Mouse (Mus musculus) CH12.LX (cell line): ENCODE data around the gene Timp2. TPM values are rescaled to one million over a fixed set of nuclear protein-coding genes. Genes with fewer than 3 reads are reported as not detected.

Experiments used
- DNase-seq: peaks from one replicate; pipeline ENCODE4 v3.0.0-alpha.2; 2013; ENCODE audit errors: extremely low read depth
- H3K27ac ChIP-seq: 2 replicates; pipeline ENCODE4 v1.5.1; 2012; ENCODE audit warnings: low read depth, mild to moderate bottlenecking, control low read depth, moderate library complexity; ENCODE audit not compliant: insufficient read depth
- H3K27me3 ChIP-seq: replicated peaks from 2 replicates; pipeline ENCODE3; 2012; ENCODE audit warnings: inconsistent platforms
- H3K36me3 ChIP-seq, 2 experiments: replicated peaks in 1 of 2; 2 replicates each; pipeline versions ENCODE3 to v1.6.1; 2012; ENCODE audit warnings: inconsistent platforms in 1 of 2, low read length in 1 of 2, mild to moderate bottlenecking in 1 of 2, mixed read lengths in 1 of 2, moderate library complexity in 1 of 2; ENCODE audit not compliant: control insufficient read depth in 1 of 2, insufficient read depth in 1 of 2
- H3K4me1 ChIP-seq, 2 experiments: 2 replicates each; pipeline ENCODE4 v1.6.1; 2012; ENCODE audit warnings: inconsistent platforms in 1 of 2, moderate library complexity in 1 of 2; ENCODE audit not compliant: insufficient read depth in 2 of 2, control insufficient read depth in 1 of 2
- H3K4me2 ChIP-seq: 2 replicates; pipeline ENCODE4 v1.6.1; 2012; ENCODE audit warnings: low read depth, mild to moderate bottlenecking, control low read depth; ENCODE audit not compliant: poor library complexity, insufficient read depth, severe bottlenecking
- H3K4me3 ChIP-seq, 3 experiments: fragments of 150-350 bp in 1 of 3; sonication (generic) in 1 of 3; replicated peaks in 1 of 3; 2 replicates each; pipeline versions ENCODE3 to v1.5.1; 2011 to 2012; ENCODE audit warnings: low read depth in 2 of 3, low read length in 2 of 3, mild to moderate bottlenecking in 2 of 3, moderate library complexity in 2 of 3, control low read depth in 1 of 3, improper control_type of control experiment in 1 of 3, inconsistent platforms in 1 of 3, mixed read lengths in 1 of 3; ENCODE audit not compliant: poor library complexity in 1 of 3
- H3K79me2 ChIP-seq: replicated peaks from 2 replicates; pipeline ENCODE4 v1.6.1; 2012; ENCODE audit warnings: mild to moderate bottlenecking, moderate library complexity; ENCODE audit not compliant: control insufficient read depth, poor library complexity, insufficient read depth, severe bottlenecking; ENCODE audit errors: extremely low read depth
- H3K9ac ChIP-seq: 2 replicates; pipeline ENCODE4 v1.6.1; 2012; ENCODE audit warnings: low read depth, mild to moderate bottlenecking, control low read depth, moderate library complexity; ENCODE audit not compliant: insufficient read depth
- H3K9me3 ChIP-seq: replicated peaks from 2 replicates; pipeline ENCODE3; 2012; ENCODE audit warnings: low read length, inconsistent platforms, mixed read lengths
- CHD1 ChIP-seq: IDR thresholded peaks from 2 replicates; pipeline ENCODE4 v1.6.1; 2012; ENCODE audit warnings: low read depth, low read length, improper control_type of control experiment, inconsistent platforms
- EP300 ChIP-seq: IDR thresholded peaks from 2 replicates; pipeline ENCODE4 v1.6.1; 2011; ENCODE audit warnings: low read length, improper control_type of control experiment
- ETS1 ChIP-seq: conservative IDR thresholded peaks from 2 replicates; pipeline ENCODE4 v1.6.1; 2012; ENCODE audit warnings: low read depth, mild to moderate bottlenecking, inconsistent platforms, low read length, improper control_type of control experiment, moderate library complexity
- HCFC1 ChIP-seq: IDR thresholded peaks from 2 replicates; pipeline ENCODE4 v1.6.1; 2012; ENCODE audit warnings: low read depth, mild to moderate bottlenecking, inconsistent platforms, low read length, improper control_type of control experiment
- JUN ChIP-seq: IDR thresholded peaks from 2 replicates; pipeline ENCODE4 v1.6.1; 2011; ENCODE audit warnings: low read depth, mild to moderate bottlenecking, low read length, improper control_type of control experiment, moderate library complexity; ENCODE audit not compliant: insufficient read depth
- MAFK ChIP-seq: IDR thresholded peaks from 2 replicates; pipeline ENCODE4 v1.6.1; 2011; ENCODE audit warnings: low read length, improper control_type of control experiment; ENCODE audit not compliant: insufficient replicate concordance
- MAZ ChIP-seq: IDR thresholded peaks from 2 replicates; pipeline ENCODE4 v1.6.1; 2012; ENCODE audit warnings: low read depth, mild to moderate bottlenecking, inconsistent platforms, low read length, improper control_type of control experiment, moderate library complexity
- MXI1 ChIP-seq: IDR thresholded peaks from 2 replicates; pipeline ENCODE4 v1.6.1; 2011; ENCODE audit warnings: mild to moderate bottlenecking, low read depth, low read length, improper control_type of control experiment
- NELFE ChIP-seq: IDR thresholded peaks from 2 replicates; pipeline ENCODE4 v1.6.1; 2011; ENCODE audit warnings: low read depth, low read length, improper control_type of control experiment
- PAX5 ChIP-seq: IDR thresholded peaks from 2 replicates; pipeline ENCODE4 v1.6.1; 2012; ENCODE audit warnings: low read length, inconsistent platforms, mixed read lengths
- POLR2AphosphoS2 ChIP-seq: IDR thresholded peaks from 2 replicates; pipeline ENCODE4 v1.6.1; 2011; ENCODE audit warnings: low read depth, low read length, improper control_type of control experiment
- RAD21 ChIP-seq: IDR thresholded peaks from 2 replicates; pipeline ENCODE4 v1.6.1; 2011; ENCODE audit warnings: low read depth, mild to moderate bottlenecking, low read length, improper control_type of control experiment, moderate library complexity
- RCOR1 ChIP-seq: conservative IDR thresholded peaks from 2 replicates; pipeline ENCODE4 v1.6.1; 2012; ENCODE audit warnings: low read depth, mild to moderate bottlenecking, inconsistent platforms, low read length, improper control_type of control experiment
- SIN3A ChIP-seq: IDR thresholded peaks from 2 replicates; pipeline ENCODE4 v1.6.1; 2012; ENCODE audit warnings: low read length, improper control_type of control experiment, inconsistent platforms
- TBP ChIP-seq: conservative IDR thresholded peaks from 2 replicates; pipeline ENCODE4 v1.6.1; 2011; ENCODE audit warnings: low read depth, low read length, improper control_type of control experiment
- USF1 ChIP-seq: IDR thresholded peaks from 2 replicates; pipeline ENCODE4 v1.6.1; 2014; ENCODE audit warnings: low read depth, mild to moderate bottlenecking, inconsistent platforms, low read length, improper control_type of control experiment
- USF2 ChIP-seq: conservative IDR thresholded peaks from 2 replicates; pipeline ENCODE4 v1.6.1; 2011; ENCODE audit warnings: low read depth, low read length, improper control_type of control experiment
- ZC3H11A ChIP-seq: IDR thresholded peaks from 2 replicates; pipeline ENCODE4 v1.6.1; 2012; ENCODE audit warnings: low read depth, mild to moderate bottlenecking, inconsistent platforms, low read length, improper control_type of control experiment
- ZKSCAN1 ChIP-seq: IDR thresholded peaks from 2 replicates; pipeline ENCODE4 v1.6.1; 2012; ENCODE audit warnings: low read depth, inconsistent platforms, low read length, improper control_type of control experiment, borderline replicate concordance
- ZMIZ1 ChIP-seq: IDR thresholded peaks from 2 replicates; pipeline ENCODE4 v1.6.1; 2012; ENCODE audit warnings: low read depth, mild to moderate bottlenecking, inconsistent platforms, low read length, improper control_type of control experiment
- ZNF384 ChIP-seq: IDR thresholded peaks from 2 replicates; pipeline ENCODE4 v1.6.1; 2012; ENCODE audit warnings: low read depth, low read length, improper control_type of control experiment, inconsistent platforms
- dilution Hi-C: fragments of 300-500 bp; cut with MboI; formaldehyde crosslinking; loops from 2 replicates; pipeline ENCODE4 v1.14.3; 2020; ENCODE audit warnings: low sequenced_read_pairs; ENCODE audit not compliant: extremely low pct_unique_long_range_greater_than_20kb, extremely low pct_ligation_motif_present
- in situ Hi-C: fragments of 300-500 bp; cut with MboI; formaldehyde crosslinking; loops from 3 replicates; pipeline ENCODE4 v1.14.3; 2019; ENCODE audit warnings: low sequenced_read_pairs, low pct_ligation_motif_present, low pct_unique_long_range_greater_than_20kb, mixed read lengths
- polyA plus RNA-seq: library from polyadenylated mRNA; unstranded; fragments of >175 nt; gene quantifications from 2 replicates; pipeline ENCODE4 v1.2.1, GENCODE M21; 2012; ENCODE audit warnings: low read depth; ENCODE audit not compliant: insufficient read length
- total RNA-seq, 2 experiments: library from RNA; depleted of rRNA; stranded (reverse); fragments of 300-350 nt in 1 of 2; fragments of >200 nt in 1 of 2; gene quantifications; 2 replicates each; pipeline ENCODE4 v1.2.3; 2012 to 2014

The Timp2 gene
- total and polyA plus RNA-seq, 3 experiments, result 0.34 TPM; not detected in 2

DNA sequence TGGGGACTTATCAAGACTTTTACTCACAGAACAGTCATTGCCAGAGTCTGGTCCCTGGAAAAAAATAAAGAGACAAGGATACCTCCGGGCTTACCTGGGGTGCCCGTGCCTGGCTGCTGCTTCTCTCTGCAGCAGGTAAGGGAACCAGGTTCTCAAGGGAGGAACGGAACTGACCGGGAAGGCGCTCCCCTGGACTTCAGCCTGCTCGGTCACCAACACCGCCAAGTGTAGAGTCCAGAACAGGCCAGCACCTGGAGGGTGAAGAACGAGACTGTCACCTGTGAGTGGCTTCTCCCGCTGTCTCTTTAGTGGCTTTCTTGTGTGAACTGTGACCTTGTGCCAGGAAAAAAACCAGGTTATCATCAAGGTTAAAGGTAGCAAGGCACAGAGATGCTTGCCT, 68.0 kb downstream of the Timp2 start:
- dilution Hi-C loops (no loop called here), in situ Hi-C loops (no loop called here)
- no peak overlapping the region for H3K4me3 ChIP-seq
- H3K27me3 ChIP-seq, result peaks cover 5% of the 10 kb centered on the region
- TF ChIP-seq SIN3A, result 0 out of 2 replicates have a peak, but pooled peaks have one; percentile 10
- no peak for TF ChIP-seq TBP
- H3K4me1 ChIP-seq, result peaks cover 2 to 25% of the 10 kb centered on the region in 2 experiments; a peak in 3 of 4 replicates
- no peaks in the 10 kb centered on the region for H3K9me3 ChIP-seq
- H3K4me2 ChIP-seq, result no peak overlapping the region
- DNase-seq, result no peak
- H3K27ac ChIP-seq, result no peak overlapping the region
- H3K36me3 ChIP-seq, result peaks cover 45 to 56% of the 10 kb centered on the region in 2 experiments
- no peak overlapping the region for H3K9ac ChIP-seq
- H3K79me2 ChIP-seq, result peaks cover 31% of the 10 kb centered on the region

DNA sequence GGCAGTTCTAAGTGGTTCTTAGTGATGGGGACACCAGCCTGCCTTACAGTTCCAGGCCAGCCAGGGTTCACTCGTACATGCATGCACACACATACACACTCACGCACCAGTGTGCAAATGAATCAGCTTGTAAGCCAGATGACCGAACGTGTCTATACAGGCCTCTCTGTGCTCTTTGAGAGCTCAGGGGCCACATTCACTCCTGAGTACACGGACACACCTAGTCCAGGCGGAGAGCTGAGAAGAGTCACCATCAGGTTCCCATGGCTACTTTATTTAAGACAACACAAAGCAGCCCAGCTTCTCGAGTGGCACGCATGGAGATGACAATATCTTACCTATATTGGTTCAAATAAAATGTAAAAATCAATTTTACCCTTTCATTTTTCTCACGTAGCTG, 69.1 kb downstream of the Timp2 start:
- no peak overlapping the region for H3K4me2 ChIP-seq
- H3K9ac ChIP-seq, result no peak overlapping the region
- in situ Hi-C loops, result no loop called here
- no peak overlapping the region for H3K4me3 ChIP-seq
- H3K27ac ChIP-seq, result no peak overlapping the region
- H3K4me1 ChIP-seq, result peaks cover 2 to 25% of the 10 kb centered on the region in 2 experiments; a peak in 3 of 4 replicates
- peaks cover 31% of the 10 kb centered on the region for H3K79me2 ChIP-seq
- H3K27me3 ChIP-seq, result no peaks in the 10 kb centered on the region
- TF ChIP-seq HCFC1, result no peak
- no peak for TF ChIP-seq PAX5
- no peak for TF ChIP-seq ZC3H11A
- TF ChIP-seq JUN, result no peak
- TF ChIP-seq RCOR1, result no peak
- no peak for TF ChIP-seq SIN3A
- no peak for TF ChIP-seq TBP
- no peak for TF ChIP-seq USF2
- no peak for TF ChIP-seq ZMIZ1
- TF ChIP-seq, all 38 proteins: peak for 0
- no peak for DNase-seq
- Histone ChIP-seq H3K9me3 (no peaks in the 10 kb centered on the region), H3K36me3 (peaks cover 55 to 67% of the 10 kb centered on the region in 2 experiments)
- dilution Hi-C loops, result no loop called here

DNA sequence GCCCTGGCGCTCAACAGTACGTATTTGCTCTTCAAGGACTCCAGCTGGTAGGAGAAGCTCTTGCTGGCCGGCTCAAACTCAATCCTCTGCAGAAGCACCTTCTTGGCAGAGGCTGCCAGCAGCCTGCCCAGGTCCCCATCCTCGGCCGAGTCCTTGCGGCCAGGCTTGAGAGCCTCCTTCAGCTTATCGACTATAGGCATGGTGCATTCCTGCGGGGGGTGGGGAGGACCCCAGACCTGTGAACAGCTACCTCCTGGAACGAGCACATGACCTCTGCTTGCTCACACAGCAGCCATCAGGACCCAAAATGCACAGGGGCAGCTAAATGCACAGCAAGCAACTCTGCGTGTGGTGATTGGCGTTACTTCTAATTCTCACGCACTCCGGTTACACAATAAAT, 69.7 kb downstream of the Timp2 start:
- no peak for DNase-seq
- Histone ChIP-seq H3K4me3 (no peak overlapping the region), H3K36me3 (peaks cover 59 to 74% of the 10 kb centered on the region in 2 experiments), H3K4me2 (no peak overlapping the region), H3K79me2 (peaks cover 31% of the 10 kb centered on the region), H3K4me1 (peaks cover 2 to 20% of the 10 kb centered on the region in 2 experiments; a peak in 3 of 4 replicates), H3K27me3 (no peaks in the 10 kb centered on the region), H3K9me3 (no peaks in the 10 kb centered on the region), H3K27ac (no peak overlapping the region), H3K9ac (no peak overlapping the region)
- TF ChIP-seq ETS1 (no peak), EP300 (no peak), MAFK (no peak), RCOR1 (no peak), CHD1 (no peak), MXI1 (no peak), POLR2AphosphoS2 (no peak), ZKSCAN1 (no peak), MAZ (no peak), ZNF384 (no peak), NELFE (no peak), USF1 (no peak), ZMIZ1 (no peak), RAD21 (no peak)
- dilution Hi-C loops (no loop called here), in situ Hi-C loops (no loop called here)
